Mouse (Mus musculus): ENCODE results near the gene Hs6st3.

- TF ChIP-seq EP300 (IDR thresholded peaks at IDR 0.05; ENCODE audit: low read depth) (no peak), CTCF (IDR thresholded peaks at IDR 0.05; ENCODE audit: low read depth) (no peak)
Measured at GRCm38 (mm10) chr14:119678574-119678973, 540.4 kb downstream of the Hs6st3 start.
